Mouse (Mus musculus) forebrain, embryonic 16.5 days (tissue): ENCODE data around the gene Mtfr2. TPM values are rescaled to one million over a fixed set of nuclear protein-coding genes. Genes with fewer than 3 reads are reported as not detected.

Experiments used
- ATAC-seq: fragments of 200-750 bp; cut with Nextera tagmentation; 2 replicates; pipeline ENCODE4 v1.8.0; 2017; ENCODE audit warnings: mild to moderate bottlenecking, moderate library complexity
- H3K27ac ChIP-seq: fragments of 300-500 bp; sonication (generic); 2 replicates; pipeline ENCODE4 v1.5.1; 2014; ENCODE audit warnings: low read length, control low read depth
- H3K27me3 ChIP-seq: fragments of 300-500 bp; sonication (generic); replicated peaks from 2 replicates; pipeline ENCODE4 v1.6.1; 2014; ENCODE audit warnings: low read length; ENCODE audit not compliant: control insufficient read depth, insufficient read depth
- H3K36me3 ChIP-seq: fragments of 300-500 bp; sonication (generic); 2 replicates; pipeline ENCODE4 v1.6.1; 2014; ENCODE audit not compliant: control insufficient read depth, insufficient read depth
- H3K4me1 ChIP-seq: fragments of 300-500 bp; sonication (generic); replicated peaks from 2 replicates; pipeline ENCODE4 v1.6.1; 2014; ENCODE audit warnings: low read length; ENCODE audit not compliant: control insufficient read depth, insufficient read depth
- H3K4me2 ChIP-seq: fragments of 300-500 bp; sonication (generic); 2 replicates; pipeline ENCODE4 v1.6.1; 2014; ENCODE audit warnings: mild to moderate bottlenecking, low read length, control low read depth
- H3K4me3 ChIP-seq: fragments of 300-500 bp; sonication (generic); replicated peaks from 2 replicates; pipeline ENCODE4 v1.5.1; 2014; ENCODE audit warnings: mild to moderate bottlenecking, low read length, control low read depth
- H3K9ac ChIP-seq: fragments of 300-500 bp; sonication (generic); replicated peaks from 2 replicates; pipeline ENCODE4 v1.6.1; 2014; ENCODE audit warnings: low read depth, low read length, control low read depth
- H3K9me3 ChIP-seq: fragments of 300-500 bp; sonication (generic); 2 replicates; pipeline ENCODE4 v1.6.1; 2016; ENCODE audit warnings: low read length; ENCODE audit not compliant: control insufficient read depth
- WGBS: fragments of 180-500 bp; shearing (Covaris S2); extraction: QIAGEN DNeasy Blood & Tissue Kit; methylation state at CpG from one replicate; pipeline ENCODE4 v1.1.7; 2014; 5-methylcytosine and 5-hydroxymethylcytosine counted together
- polyA plus RNA-seq: library from polyadenylated mRNA; unstranded; fragments of >200 nt; fragmentation: Nextera tagmentation; extraction: Ambion mirVana; gene quantifications from 2 replicates; pipeline ENCODE4 v1.2.1, GENCODE M21; 2015

The Mtfr2 gene
- 0.99 and 1.2 TPM in 2 replicates for polyA plus RNA-seq

DNA sequence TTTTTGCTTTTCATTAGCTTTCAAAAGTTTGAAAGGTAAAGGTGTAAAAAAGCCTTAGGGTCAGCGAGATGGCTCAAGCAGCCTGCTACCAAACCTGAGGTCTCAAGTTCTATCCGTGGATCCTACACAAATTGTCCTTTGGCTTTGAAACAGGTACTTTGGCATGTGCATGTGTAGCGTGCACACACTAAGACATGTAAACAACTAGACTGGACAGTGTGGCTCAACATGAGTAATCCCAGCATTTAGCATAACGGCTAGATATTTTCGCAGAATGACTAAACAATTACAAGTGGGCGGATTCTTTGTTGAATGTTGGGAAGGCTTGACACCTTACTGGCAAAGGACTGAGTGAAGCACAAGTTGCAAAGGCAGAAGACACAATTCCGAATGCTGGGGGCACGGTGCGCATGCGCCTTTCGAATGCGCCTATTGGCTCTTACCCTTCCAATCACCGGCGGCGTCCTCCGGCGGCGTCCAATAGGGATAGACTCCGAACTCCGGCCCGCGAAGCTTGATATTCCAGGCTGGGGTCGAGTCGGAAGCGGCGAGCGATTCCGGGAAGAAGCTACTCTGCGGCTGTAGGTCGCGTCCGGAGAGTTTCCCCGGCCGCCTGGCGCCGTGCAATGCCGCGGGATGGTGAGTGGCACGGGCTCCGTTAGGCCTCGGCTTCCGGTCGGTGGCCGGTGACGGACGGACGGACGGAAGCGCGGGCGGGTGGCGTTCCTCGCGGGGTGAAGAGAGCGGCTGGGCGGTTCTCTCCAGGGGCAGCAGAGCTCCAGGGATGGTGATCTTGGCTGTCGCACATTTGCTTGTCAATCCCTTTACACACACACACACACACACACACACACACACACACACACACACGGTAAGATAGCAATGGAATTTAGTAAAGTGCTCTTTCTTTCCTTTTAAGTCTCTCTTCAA lies at the start of gene Mtfr2:
Gene Mtfr2 (plus strand): TSS at position 486 of the 930 bp plus-strand sequence.
- Histone ChIP-seq H3K4me3 (peak within 1 kb of the TSS; percentile 64), H3K27ac (no peak within 1 kb of the TSS), H3K9me3 (no peaks in the 10 kb centered on the region), H3K27me3 (no peaks in the 10 kb centered on the region), H3K4me1 (peaks cover 10% of the 10 kb centered on the region), H3K9ac (0 out of 2 replicates have a peak within 1 kb of the TSS, but pooled peaks have one; percentile 37), H3K36me3 (peaks cover 16% of the 10 kb centered on the region), H3K4me2 (peak within 1 kb of the TSS; percentile 97)
- WGBS = 1% methylated on average over 58 of the region's 58 CpGs
- ATAC-seq = peak; percentile 97

DNA sequence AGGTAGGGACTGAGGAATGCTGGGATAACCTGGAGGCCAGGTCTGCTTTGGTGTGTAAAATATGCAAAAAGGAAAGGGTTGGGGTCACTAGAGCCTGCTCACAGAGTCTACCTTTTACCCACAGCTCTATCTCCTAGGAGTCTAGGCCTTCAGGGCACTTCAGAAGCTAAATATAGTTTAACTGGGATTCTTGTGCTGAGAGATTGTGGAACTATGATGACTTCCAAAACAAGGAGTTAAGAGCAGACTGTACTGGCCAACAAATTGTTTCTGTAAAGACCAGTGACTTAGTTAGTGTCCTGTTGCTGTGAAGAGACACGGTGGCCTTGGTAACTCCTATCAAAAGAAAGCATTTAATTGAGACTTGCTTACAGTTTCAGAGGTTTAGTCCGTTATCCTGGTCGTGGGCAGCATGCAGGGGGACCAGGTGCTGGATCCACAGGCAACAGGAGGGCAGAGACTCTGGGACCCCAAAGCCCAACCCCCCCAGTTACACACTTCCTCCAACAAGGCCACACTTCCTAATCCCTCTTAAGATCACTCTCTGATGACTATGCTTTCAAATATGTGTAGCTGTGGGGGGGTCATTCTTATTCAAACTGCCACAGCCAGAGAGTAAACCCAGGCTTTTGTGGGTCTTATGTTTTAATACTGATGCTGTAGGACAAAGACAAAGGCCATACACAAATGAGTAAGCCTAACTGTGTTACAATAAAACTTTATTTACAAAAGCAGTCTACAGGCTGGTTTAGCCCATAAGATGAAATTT lies 49.2 kb upstream of the Mtfr2 start:
- WGBS = 21% methylated on average over 3 of the region's 3 CpGs
- Histone ChIP-seq H3K36me3 (no peaks in the 10 kb centered on the region), H3K27me3 (no peaks in the 10 kb centered on the region), H3K4me3 (no peak overlapping the region), H3K4me1 (no peaks in the 10 kb centered on the region), H3K27ac (no peak overlapping the region), H3K9me3 (no peaks in the 10 kb centered on the region), H3K9ac (no peak overlapping the region), H3K4me2 (no peak overlapping the region)
- ATAC-seq = no peak

DNA sequence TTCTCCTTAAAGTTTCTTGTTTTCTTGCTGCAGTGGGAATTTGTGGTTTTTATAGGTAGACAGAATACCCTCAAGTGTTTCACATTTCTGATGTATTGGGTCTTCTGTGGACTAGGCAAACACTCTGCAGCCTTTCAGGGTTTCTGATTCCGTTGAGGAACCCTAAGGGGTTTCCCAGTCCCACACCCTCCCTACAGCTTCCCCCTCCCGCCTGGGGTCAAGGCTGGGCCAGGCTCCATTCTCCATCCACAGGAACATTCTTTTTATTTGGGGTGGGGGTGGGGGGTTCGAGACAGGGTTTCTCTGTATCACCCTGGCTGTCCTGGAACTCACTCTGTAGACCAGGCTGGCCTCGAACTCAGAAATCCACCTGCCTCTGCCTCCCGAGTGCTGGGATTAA lies 48.5 kb upstream of the Mtfr2 start:
- whole genome bisulfite sequencing = 85% methylated on average over 5 of the region's 5 CpGs
- H3K36me3 ChIP-seq = no peaks in the 10 kb centered on the region
- ATAC-seq = no peak

DNA sequence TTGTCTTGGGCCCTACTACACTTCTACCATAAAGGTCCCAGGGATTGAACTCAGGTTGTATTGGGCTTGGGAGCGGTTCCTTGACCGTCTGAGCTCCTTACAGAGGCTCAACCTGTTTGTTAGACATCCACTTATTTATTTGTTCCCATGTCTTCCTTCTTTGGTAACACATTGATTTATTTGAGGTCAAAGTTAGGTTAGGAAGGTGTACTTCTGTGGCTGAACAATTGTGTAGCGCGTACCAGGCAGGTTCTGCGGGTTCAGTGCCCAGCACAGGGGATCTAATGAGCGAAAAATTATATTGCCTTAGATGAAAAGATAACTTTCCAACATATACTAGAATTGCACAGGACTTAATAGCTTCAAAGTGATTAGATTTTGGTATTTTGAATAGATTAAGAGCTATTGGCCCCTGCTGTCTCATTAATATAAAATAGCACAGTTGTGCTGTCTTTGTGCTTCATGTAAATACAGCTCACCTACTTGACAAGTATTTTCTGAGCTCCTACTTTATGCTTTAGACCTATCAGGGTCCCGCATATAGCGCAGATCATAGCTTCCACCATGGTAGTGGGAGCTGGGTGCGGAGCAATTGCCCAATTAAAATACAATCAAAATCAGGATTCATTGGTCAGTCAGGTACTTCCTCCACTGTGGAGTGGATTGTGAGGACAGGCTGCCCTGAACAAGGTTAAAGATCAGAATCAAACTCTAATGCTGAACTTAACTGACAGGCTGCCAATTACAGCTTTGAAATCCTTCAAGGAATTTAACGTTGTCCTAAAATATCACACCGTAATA lies 36.4 kb upstream of the Mtfr2 start:
- ATAC-seq = no peak
- H3K4me1 ChIP-seq = peaks cover 15% of the 10 kb centered on the region
- H3K27ac ChIP-seq = peak overlapping the region; percentile 100
- H3K4me3 ChIP-seq = peak overlapping the region; percentile 79
- WGBS = 48% methylated on average over 11 of the region's 11 CpGs
- H3K9ac ChIP-seq = peak overlapping the region; percentile 94
- no peaks in the 10 kb centered on the region for H3K36me3 ChIP-seq
- no peaks in the 10 kb centered on the region for H3K9me3 ChIP-seq
- peak overlapping the region; percentile 80 for H3K4me2 ChIP-seq
- H3K27me3 ChIP-seq = no peaks in the 10 kb centered on the region

More for the DNA sequence above, 48.5 kb upstream of the Mtfr2 start:
- Histone ChIP-seq H3K27me3 (no peaks in the 10 kb centered on the region), H3K4me2 (no peak overlapping the region), H3K27ac (no peak overlapping the region), H3K9me3 (no peaks in the 10 kb centered on the region), H3K9ac (no peak overlapping the region), H3K4me1 (no peaks in the 10 kb centered on the region), H3K4me3 (no peak overlapping the region)

DNA sequence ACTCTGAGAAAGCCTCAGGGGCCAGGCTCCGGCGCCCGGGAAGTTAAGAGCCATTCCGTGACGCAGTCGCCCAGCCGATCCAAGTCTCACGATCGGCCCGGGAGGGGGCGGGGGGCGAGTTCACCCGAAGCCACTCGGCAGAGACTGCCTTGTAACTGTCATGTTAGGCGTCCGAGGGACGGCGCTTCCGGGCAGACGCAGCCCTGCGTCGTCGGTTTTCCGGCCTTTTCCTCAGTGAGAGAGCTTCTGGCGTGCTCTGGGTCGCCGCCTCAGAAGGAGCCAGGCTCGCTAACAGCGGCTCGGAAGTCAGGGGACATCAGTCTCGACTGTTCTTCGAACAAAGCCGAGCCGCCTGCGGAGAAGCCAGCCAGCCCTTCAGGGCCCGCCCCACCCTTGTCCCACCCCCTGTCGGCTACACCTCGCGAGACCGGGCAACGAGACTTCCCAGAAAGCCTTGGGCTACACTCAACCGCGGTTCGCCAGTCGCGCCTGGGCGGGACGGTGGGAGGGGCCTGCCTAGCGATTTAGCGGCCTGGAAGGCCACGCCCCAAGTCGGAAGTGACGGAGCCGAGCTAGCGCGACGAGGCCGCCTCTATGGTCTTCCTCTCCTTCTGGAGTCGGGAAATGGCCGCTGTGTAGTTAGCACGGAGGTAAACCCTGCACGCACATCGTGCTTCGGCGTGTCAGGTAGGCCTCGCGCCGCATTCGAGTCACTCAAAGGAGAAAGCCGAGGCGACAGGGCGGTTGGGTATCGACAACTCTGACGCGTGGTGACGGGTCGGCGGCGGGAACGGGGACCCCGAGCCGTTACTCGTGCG lies 35.4 kb upstream of the Mtfr2 start, which contains the start of gene Bclaf1:
Gene Bclaf1 (plus strand): TSS at position 552 of the 818 bp plus-strand sequence.
- Histone ChIP-seq H3K4me3 (peak within 1 kb of the TSS; percentile 79), H3K36me3 (no peaks in the 10 kb centered on the region), H3K4me1 (peaks cover 15% of the 10 kb centered on the region), H3K27ac (peak within 1 kb of the TSS; percentile 100), H3K27me3 (no peaks in the 10 kb centered on the region), H3K9ac (peak within 1 kb of the TSS; percentile 94), H3K4me2 (peak within 1 kb of the TSS; percentile 80), H3K9me3 (no peaks in the 10 kb centered on the region)
- WGBS = under 1% methylated on average over 84 of the region's 84 CpGs
- ATAC-seq = peak; percentile 99

DNA sequence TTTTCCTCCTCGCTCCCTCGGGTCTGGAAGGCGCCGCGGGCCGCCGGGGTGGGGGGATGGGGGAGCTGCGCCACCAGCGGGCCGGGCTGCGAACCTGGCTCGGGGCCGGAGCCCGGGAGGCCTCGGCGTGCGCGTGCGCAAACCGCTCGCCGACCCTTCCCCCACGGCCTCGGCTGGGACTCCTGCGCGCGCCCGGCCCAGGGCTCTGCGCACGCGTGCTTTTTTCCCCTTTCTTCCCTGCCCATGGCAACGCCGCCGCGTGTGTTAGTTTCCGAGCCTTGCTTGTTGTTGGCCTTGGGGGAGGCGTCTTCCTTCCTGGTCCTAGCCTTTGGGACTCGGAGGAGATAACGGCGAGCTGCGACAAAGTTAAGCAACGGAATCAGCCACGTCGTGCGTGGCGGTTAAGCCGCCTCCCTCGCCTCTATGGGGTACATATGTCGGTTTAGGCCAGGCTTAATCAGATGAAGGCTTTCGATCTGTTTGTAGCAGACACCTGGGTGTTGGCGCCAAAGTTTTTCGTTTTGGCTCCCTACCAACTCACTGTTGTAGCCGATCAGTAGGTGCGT lies 34.8 kb upstream of the Mtfr2 start:
- H3K27me3 ChIP-seq = no peaks in the 10 kb centered on the region
- peak overlapping the region; percentile 65 for H3K4me2 ChIP-seq
- H3K27ac ChIP-seq = peak overlapping the region; percentile 100
- H3K4me3 ChIP-seq = peak overlapping the region; percentile 79
- H3K9ac ChIP-seq = peak overlapping the region; percentile 87
- peak; percentile 76 for ATAC-seq
- H3K9me3 ChIP-seq = no peaks in the 10 kb centered on the region
- H3K36me3 ChIP-seq = no peaks in the 10 kb centered on the region
- H3K4me1 ChIP-seq = peaks cover 15% of the 10 kb centered on the region
- under 1% methylated on average over 48 of the region's 54 CpGs for WGBS

DNA sequence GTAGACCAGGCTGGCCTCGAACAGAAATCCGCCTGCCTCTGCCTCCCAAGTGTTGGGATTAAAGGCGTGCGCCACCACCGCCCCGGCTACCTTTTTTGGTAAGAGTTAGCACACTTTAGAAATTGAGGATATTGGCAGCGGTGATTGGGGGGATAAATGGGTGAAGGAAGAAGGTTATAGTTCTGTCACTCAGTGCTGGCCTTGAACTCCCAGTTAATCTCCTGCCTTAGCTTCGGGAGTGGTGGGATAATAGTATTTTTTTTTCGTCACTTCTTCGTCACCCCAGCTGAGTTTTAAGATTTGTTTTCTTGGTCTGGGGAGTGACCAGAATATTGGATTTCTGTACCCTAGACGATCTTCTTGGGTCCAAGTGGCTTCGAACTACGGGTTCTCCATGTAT lies 34.1 kb upstream of the Mtfr2 start:
- Histone ChIP-seq H3K9ac (peak overlapping the region; percentile 87), H3K4me3 (peak overlapping the region; percentile 79), H3K4me1 (peaks cover 15% of the 10 kb centered on the region), H3K27me3 (no peaks in the 10 kb centered on the region), H3K36me3 (no peaks in the 10 kb centered on the region), H3K4me2 (peak overlapping the region; percentile 65), H3K27ac (no peak overlapping the region), H3K9me3 (no peaks in the 10 kb centered on the region)
- no peak for ATAC-seq
- 51% methylated on average over 13 of the region's 13 CpGs for WGBS

DNA sequence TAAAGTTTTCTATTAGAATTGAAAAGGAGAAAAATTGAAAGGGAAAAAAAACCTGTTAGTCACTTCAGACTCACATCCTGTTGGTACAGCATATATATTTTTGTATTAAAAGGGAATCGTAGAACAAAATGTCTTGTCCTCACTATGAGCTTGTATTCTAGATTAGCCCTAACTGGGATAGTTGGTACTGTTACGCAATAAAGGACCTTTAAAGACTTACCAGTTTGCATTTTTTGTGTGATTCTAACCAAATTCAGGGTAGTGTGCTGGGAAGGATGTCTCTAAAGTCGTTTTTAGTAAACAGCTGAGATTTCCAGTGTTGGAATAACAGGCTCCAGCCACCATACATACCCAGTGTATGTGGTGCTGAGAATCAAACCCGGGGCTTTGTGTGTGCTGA lies 33.6 kb upstream of the Mtfr2 start:
- Histone ChIP-seq H3K9ac (no peak overlapping the region), H3K4me2 (peak overlapping the region; percentile 65), H3K4me1 (peaks cover 15% of the 10 kb centered on the region), H3K4me3 (no peak overlapping the region), H3K27ac (no peak overlapping the region), H3K27me3 (no peaks in the 10 kb centered on the region), H3K36me3 (peaks cover 2% of the 10 kb centered on the region), H3K9me3 (no peaks in the 10 kb centered on the region)
- no peak for ATAC-seq
- WGBS = 96% methylated on average over 4 of the region's 4 CpGs
